Mouse (Mus musculus) yolk sac, embryonic 10.5 days (tissue): ENCODE results near the gene Dna2.

ENCODE experiments used
- DNase-seq: peaks from one replicate; pipeline ENCODE4 v3.0.0-alpha.2; 2017; ENCODE audit warnings: low spot score

Dna2 gene

GRCm38 (mm10) chr10:62984072-62984471 lies 37.2 kb downstream of the Dna2 start:
- no peak for DNase-seq

- DNase-seq: no peak
Observed at GRCm38 (mm10) chr10:62984495-62984894, 37.7 kb downstream of the Dna2 start.

GRCm38 (mm10) chr10:62987341-62987740 lies 40.5 kb downstream of the Dna2 start:
- no peak for DNase-seq

GRCm38 (mm10) chr10:62990636-62991035 lies 43.8 kb downstream of the Dna2 start:
- no peak for DNase-seq

- no peak for DNase-seq
Observed at GRCm38 (mm10) chr10:62993991-62994390, 47.2 kb downstream of the Dna2 start.

- DNase-seq: no peak
Observed at GRCm38 (mm10) chr10:63000584-63000983, 53.8 kb downstream of the Dna2 start.

- no peak for DNase-seq
Observed at GRCm38 (mm10) chr10:63003252-63003651, 56.4 kb downstream of the Dna2 start.

- no peak for DNase-seq
Observed at GRCm38 (mm10) chr10:63004556-63004955, 57.7 kb downstream of the Dna2 start.

GRCm38 (mm10) chr10:63008193-63008592 lies 61.4 kb downstream of the Dna2 start:
- DNase-seq: no peak

- DNase-seq: no peak
Observed at GRCm38 (mm10) chr10:63010268-63010667, 63.4 kb downstream of the Dna2 start.

- no peak for DNase-seq
Observed at GRCm38 (mm10) chr10:63011556-63011955, 64.7 kb downstream of the Dna2 start.

GRCm38 (mm10) chr10:63013476-63013875 lies 66.7 kb downstream of the Dna2 start:
- DNase-seq: no peak

GRCm38 (mm10) chr10:63014168-63014567 lies 67.3 kb downstream of the Dna2 start:
- no peak for DNase-seq

GRCm38 (mm10) chr10:63019304-63019703 lies 72.5 kb downstream of the Dna2 start:
- DNase-seq: no peak

- no peak for DNase-seq
Observed at GRCm38 (mm10) chr10:63021702-63022101, 74.9 kb downstream of the Dna2 start.

GRCm38 (mm10) chr10:63022541-63023120 lies 75.8 kb downstream of the Dna2 start:
- DNase-seq: no peak

- DNase-seq: peak; percentile 75
Observed at GRCm38 (mm10) chr10:63023121-63023748, 76.4 kb downstream of the Dna2 start.
